Mouse (Mus musculus) left cerebral cortex, postnatal 14 days (tissue): ENCODE measurements around the gene Slc16a14. TPM values are rescaled to one million over a fixed set of nuclear protein-coding genes. Genes with fewer than 3 reads are reported as not detected.

Experiments
- DNase-seq, 2 experiments: peaks; one replicate each; pipeline ENCODE4 v3.0.0; 2021 to 2022; ENCODE audit warnings: low spot score in 2 of 2, mixed read lengths in 1 of 2
- intact Hi-C: fragments of 180-260 bp; cut with DNase I; formaldehyde crosslinking; loops from one replicate; pipeline ENCODE4 v1.15.1; 2025
- total RNA-seq, 2 experiments: library from RNA; stranded (reverse); gene quantifications; 2 replicates each; pipeline ENCODE4 v1.2.3; 2021

Gene Slc16a14
- total RNA-seq, 2 experiments from 2014 or later: 26.0 to 29.7 TPM

DNA sequence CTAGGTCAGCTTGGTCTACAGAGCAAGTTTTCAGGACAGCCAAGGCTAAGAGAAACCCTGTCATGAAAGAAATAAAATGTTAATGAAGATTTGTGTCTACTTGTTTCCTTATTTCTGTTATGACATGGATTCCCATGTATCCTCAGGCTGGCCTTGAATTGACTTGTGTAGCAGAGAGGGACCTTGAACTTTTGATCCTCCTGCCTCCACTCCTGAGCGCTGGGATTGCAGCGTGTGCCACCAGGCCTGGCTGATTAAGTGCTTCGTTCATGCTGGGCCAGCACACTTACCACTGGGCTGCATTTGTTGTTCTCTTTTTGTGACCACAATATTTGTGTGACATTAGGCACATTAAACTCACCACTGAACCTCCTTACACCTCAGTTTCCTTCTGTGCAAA lies 16.1 kb downstream of the Slc16a14 start:
- DNase-seq: no peak

DNA sequence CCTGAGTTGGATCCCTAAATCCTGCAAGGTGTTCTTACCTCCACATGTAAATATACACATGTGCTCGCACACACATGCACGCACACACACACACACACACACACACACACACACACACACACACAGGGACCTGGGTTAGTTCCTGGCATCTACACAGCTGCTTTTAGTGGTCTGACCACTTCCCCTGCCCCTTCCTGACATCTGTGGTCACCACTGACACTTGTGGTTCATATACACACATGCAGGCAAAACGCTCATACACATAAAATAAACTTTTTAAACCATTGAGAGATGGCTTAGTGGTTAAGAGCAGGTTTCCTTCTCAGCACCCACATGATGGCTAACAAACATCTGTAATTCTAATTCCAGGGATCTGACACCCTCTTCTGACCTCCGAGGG lies 19.9 kb downstream of the Slc16a14 start:
- intact Hi-C loops: no loop called here
- no peak for DNase-seq

More for the DNA sequence above, 16.1 kb downstream of the Slc16a14 start:
- intact Hi-C loops: no loop called here

DNA sequence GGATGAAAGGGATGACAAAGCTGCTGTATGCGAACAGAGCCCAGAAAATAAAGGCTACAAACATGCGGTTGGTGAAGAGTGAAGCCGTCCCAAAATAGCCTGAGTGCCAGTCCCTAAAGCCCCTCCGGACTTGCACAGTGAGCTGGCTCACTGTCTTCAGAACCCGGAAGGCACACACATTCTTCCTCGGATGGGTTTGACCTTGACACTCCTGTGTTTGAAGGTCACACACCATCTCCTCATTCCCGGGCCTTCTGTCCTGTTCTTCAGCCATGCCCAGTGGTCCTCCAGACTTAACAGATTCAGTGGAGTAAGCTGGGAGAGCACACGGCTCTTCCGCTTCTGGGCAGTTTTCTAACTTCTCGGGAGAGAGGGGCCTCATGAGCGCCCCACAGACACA lies 22.4 kb downstream of the Slc16a14 start:
- intact Hi-C loops: no loop called here
- no peak for DNase-seq

DNA sequence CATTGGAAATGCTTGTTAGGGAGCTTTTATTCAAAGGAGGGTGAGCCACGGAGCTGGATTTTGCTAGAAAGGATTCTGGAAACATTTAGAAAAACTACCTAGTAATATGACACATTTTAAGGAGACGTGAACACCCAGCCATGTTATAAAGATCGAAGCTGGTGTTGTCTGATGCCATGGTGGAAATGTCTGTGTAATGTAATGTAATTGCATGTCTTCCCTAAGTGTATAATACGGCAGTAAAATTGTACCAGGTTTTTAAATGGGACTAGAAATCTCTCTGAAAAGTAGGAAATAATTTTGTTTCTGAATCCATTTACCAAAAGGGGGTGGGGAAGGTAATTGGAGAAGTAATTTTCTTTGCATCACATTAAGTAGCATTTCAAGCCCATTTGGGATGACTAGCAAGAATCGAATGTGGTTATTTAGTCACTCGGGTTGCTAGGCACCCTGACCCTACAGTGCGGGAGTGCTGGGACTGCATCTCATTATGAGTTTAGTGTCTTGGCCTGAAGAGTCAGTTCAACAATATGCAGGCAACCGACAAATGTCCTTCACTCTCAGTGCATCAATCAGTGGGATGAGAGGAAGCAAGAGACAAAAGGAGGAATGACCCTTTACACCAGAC lies 24.6 kb downstream of the Slc16a14 start:
- no peak for DNase-seq
- intact Hi-C loops: no loop called here

DNA sequence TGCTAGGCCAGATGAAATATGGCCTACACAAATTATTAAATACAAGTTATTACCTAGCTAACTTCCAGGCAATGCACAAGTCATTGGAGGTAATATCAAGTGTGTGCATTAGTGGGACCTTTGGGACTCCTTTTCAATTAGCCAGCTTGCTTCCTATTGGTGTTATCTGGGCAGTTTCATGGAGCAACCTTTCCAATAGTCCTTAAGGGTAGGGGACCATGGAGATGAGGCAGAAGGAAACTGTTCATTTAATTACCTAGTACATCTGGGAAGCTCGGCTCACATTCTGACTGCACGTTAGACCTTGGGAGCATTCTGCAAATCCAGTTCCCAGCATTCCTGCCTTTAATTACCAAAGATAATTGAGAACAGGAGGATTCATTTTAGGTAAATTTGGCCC lies 30.5 kb downstream of the Slc16a14 start:
- intact Hi-C loops: no loop called here
- DNase-seq: no peak

DNA sequence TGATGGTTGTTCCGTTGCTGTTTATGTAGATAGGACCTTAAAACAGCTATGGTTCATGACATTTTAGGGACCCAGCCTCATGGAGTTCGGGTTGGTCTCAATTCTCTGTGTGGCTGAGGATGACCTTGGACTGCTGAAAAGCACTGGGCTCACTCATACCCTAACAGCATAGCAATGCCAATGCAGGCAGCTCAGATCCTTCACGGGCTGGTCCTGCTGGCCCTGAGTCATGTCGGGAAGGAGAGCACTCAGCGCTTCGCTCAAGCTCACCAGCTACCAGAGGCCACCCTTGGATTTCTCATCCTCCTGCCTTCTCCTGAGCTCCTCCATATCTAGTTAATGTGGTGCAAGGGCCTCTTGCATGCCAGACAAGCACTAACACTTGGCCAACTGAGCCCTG lies 35.8 kb downstream of the Slc16a14 start:
- DNase-seq: no peak
- intact Hi-C loops: no loop called here

DNA sequence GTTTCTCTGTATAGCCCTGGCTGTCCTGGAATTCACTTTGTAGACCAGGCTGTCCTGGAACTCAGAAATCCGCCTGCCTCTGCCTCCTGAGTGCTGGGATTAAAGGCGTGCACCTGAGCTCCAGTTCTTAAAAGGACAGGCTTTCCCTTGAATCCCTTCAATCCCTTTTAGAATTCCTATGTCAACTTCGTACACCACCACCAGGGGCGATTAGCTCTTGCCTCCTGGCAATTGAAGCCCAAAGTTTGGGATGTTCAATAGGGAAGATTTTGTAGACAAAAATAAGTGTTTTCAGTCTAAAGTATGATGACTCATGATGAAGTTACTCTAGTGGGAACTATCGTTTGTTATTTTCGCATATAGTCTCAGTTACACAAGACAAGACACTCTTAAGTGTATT lies 37.6 kb downstream of the Slc16a14 start:
- no peak for DNase-seq
- intact Hi-C loops: no loop called here

DNA sequence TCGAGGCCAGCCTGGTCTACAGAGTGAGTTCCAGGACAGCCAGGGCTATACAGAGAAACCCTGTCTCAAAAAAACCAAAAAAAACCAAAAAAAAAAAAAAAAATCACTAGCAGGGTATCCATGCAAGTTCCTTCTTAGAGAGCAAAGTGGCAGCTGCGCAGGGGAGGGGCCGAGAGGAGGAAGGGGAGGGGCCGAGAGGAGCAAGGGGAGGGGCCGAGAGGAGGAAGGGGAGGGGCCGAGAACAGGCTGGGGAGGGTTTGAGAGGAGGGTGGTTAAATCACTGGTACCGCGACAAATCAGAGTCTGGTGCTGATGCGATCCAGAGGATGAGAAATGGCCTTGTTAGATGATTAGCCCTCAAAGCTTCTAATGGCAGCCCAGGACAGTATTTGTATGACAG lies 43.2 kb downstream of the Slc16a14 start:
- intact Hi-C loops: no loop called here
- no peak for DNase-seq

DNA sequence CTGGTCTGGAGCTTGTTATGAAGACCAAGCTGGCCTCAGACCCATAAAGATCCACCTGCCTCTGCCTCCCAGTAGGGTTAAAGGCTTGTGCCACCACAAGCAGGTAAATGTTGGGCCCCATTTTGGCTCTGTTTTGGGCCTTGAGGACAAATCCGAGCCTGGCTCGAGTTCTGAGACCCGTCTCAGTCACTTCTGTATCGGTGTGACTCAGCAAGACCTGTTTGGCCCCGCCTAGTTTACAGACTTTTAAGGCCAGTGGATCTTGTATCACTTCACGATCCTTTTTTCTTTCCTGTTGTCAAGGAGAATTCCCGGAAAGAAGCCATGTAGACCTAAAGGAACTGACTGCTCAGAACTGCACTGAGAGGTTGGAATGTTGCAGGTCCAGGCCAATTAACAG lies 44.4 kb downstream of the Slc16a14 start:
- DNase-seq: no peak
- intact Hi-C loops: no loop called here

DNA sequence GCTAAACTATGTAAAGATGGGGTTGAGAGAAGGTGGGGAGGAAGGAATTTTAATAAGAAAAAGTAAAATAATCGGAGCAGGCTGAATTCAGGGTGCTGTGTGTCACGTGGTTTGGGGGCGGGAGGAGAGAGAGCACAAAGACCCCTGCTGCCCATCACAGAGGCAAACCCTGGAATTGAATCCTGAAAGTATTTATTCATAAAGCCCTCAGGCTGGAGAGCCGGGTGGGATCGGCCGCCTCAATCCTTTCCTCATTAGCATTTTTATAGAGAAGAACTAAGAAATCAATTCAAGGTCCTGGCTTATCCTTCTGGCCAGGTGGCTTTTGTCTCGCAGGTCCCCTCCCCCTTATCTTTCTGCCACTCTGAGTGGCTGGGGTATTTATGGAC lies 44.9 kb downstream of the Slc16a14 start:
- DNase-seq: no peak
- intact Hi-C loops: no loop called here

DNA sequence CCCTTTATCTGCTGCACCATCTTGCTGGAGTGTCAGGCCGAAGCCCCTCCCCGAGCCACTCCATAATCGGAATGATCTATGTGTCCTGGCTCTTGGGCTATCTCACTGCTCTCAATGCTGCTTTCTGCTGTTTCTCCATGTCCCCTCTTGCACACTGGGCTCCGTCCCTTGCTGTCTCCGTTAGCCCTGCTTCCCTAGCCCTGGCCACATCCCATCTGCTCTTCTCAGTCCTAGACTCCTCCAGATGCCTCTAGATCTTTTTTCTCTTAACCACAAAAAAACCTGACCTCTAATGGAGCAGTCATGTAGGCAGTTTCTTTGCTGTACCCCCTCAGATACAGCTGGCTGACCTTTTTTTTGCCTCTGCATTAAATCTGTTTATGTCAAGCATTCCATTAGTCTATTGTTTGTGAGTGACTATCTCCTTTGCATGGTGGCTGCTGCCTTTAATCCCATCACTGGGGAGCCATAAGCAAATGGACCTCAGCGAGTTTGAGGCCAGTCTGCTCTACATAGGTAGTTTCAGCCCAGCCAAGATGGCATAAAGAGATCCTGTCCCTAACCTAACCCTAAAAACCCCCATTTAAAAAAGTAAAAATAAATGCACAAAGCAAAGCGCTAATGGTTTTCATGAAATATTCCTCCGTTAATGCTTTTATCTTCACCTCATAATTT lies 45.5 kb downstream of the Slc16a14 start:
- intact Hi-C loops: no loop called here
- no peak for DNase-seq

DNA sequence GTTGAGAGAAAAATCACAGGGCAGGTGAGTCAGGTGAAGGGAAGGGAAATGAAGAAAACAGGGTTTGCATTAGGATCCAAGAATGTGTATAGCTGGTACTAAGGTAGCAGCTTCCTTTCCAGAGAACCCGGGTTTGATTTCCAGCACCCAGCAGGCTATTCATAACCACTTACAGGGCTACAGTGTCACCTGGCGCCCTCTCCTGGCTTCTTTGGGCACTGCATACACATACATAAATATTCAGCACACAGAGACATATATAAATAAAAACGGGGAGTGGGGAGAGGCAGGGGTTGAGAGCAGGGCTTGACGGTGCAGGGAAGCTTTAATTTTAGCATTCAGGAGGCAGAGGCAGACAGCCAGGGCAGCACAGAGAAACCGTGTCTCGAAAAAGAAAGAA lies 49.0 kb downstream of the Slc16a14 start:
- no peak for DNase-seq
- intact Hi-C loops: no loop called here

DNA sequence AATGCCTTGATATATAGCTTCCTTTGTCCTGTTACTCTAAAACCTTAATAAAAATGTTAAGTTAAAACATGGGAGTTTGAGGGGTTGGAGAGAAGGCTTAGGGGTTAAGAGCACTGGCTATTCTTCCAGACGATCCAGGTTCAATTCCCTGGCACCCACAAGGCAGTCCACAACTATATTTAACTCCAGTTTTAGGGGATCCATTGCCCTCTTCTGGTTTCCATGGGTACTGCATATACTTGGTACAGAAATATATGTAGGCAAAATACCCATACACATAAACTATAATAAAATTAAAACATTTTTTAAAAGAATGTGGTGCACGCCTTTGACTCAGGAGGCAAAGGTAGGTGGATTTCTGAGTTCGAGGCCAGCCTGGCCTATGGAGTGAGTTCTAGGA lies 49.8 kb downstream of the Slc16a14 start:
- DNase-seq: peak in 1 of 2 experiments; percentile 41
- intact Hi-C loops: no loop called here

DNA sequence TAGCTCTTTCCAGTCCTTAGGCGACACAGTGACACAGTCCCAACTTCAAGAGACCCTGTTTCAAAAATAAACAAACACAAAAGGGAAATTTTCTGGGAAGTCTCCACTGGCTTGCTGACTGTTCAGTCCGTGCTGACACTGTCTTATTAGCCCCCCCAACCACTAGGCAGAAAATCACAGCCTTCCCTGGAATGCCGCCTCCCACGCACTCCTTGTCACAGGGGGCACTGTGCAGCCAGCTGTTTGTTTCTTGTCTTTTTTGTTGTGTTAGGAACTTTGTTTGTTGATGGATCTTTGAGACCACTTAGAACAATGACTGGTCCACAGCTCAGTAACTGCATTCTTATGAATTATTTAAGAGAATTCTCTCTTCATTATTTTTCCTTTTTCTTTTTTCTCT lies 51.0 kb downstream of the Slc16a14 start:
- no peak for DNase-seq
- intact Hi-C loops: no loop called here

DNA sequence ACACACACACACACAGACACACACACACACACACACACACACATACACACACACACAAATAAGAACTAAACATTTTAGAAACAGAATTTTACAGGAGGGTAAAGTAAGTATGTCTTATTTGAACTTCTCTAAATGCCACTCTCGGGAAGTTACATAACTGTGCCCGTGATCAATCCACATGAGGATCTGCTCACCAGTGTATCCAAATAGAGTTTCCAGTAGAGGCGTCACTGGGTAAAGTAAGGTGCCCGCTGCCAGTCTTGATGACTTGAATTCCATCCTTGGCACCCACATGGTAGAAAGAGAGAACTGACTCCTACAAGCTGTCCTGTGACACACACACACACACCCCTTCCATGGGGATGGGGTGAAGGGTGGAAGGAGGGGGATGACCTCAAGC lies 52.0 kb downstream of the Slc16a14 start:
- intact Hi-C loops: no loop called here
- DNase-seq: peak in 1 of 2 experiments; percentile 15

DNA sequence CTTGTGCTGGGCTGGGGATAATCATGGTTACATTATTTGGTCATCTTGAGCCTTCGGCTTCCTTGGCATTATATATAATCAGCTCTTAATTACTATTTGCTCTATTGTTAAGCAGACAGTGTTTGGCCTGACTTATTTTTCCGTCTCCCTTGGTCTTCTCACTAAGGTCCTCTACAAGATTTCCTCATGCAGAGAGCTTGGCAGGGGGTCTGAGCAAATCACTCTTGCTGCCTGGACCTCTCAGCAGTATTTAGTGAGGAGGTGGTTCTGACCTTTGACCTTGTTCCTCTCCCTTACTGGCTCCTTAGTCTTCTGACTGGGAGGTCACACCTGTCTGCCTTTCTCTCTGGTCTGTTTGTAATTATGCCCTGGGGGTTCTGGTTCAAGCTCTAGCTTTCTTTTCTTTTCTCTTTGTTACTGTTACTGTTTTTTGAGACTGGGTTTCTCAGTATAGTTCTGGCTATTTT lies 52.8 kb downstream of the Slc16a14 start:
- no peak for DNase-seq
- intact Hi-C loops: no loop called here

DNA sequence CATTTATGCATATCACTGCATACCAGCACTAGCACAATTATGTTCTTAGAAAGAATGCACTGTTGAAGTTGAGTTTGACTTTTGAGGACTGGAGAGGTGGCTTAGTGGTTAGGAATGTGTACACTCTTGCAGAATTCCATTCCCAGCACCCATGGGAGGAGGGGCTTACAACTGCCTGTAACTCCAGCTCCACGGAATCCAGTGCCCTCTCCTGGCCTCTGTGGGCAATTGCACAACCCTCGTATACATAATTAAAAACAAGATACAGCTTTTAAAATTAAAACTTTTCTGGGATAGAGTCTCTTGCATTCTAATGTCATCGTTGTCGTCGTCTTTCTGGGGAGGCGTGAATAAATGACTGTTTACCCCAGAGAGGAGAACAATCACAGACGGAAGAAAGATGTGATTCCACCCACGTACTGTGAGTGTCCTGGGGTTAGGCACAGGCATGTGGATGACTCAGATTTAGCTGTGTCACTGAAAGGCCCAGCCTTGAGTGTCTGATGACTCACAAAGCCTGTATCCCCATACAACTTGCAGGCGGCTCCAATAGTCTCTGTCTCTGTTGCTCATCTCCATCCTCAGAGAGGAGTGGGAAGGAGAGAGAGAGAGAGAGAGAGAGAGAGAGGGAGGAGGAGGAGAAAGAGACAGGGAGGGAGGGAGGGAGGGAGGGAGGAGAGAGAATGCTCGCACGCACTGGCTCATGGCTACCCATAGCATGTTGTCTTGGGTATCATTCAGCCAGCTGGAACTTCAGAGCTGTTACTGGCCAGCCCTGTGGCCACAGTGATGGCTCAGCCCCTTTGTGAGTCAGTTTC lies 53.5 kb downstream of the Slc16a14 start:
- DNase-seq: peak; percentile 22 to 53
- intact Hi-C loops: no loop called here

DNA sequence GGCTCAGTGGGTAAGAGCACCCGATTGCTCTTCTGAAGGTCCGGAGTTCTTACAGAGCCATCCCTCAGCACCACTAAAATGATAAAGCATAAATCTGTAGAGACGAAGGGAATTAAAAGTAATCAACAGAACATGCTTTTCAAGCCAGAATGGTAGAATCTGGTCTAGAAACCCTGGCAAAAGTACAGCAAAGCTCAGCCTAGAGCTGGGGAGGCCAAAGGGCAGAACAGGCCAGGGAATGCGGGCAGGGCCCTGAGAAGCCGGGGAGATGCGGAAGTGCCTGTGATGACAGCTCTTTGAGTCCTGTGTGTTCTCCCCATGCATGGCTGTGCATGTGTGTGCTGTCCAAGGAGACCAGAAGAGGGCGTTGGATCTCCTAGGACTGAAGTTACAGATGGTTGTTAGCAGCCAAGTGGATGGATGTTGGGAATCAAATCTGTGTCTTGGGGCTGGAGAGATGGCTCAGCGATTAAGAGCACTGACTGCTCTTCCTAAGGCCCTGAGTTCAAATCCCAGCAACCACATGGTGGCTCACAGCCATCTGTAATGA lies 55.3 kb downstream of the Slc16a14 start:
- no peak for DNase-seq
- intact Hi-C loops: no loop called here

DNA sequence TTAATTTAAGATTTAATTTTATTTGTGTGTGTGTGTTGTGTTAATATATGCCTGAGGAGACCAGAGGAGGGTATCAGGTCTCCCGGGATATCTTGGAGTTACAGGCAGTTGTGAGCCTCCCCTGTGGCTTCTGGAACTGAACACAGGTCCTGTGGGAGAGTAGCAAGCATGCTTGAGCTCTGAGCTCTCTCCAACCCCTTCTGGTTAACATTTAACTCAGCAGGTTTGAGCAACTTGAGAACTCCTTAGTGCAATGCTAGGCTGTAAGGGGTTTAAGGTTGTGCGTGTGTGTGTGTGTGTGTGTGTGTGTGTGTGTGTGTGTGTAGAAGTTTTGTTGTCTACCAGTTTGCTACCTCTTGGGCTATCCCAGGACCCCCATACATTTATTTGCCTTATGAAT lies 57.3 kb downstream of the Slc16a14 start:
- intact Hi-C loops: no loop called here

DNA sequence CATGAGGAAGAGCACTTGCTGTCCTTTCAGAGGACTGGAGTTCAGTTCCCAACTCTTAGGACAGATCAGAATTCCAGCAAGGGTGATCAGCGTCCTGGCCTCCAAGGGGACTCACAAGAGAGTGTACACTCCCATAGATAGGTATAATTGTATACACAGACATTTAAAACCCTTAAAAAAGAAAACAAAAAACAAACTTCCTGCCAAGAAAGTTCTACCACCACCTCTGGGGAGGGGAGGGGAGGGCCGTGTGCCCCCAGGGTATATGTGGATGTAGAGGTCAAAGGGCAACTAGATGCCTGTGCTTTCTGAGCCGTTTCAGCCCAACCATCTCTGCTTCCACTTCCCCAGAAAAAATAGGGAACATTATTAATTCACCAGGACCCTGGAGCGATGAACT lies 62.0 kb downstream of the Slc16a14 start:
- DNase-seq: no peak
- intact Hi-C loops: no loop called here

More for the DNA sequence above, 57.3 kb downstream of the Slc16a14 start:
- DNase-seq: no peak
